Mouse (Mus musculus) lung, embryonic 14.5 days (tissue): ENCODE results near the gene 4930544G11Rik. TPM values are rescaled to one million over a fixed set of nuclear protein-coding genes. Genes with fewer than 3 reads are reported as not detected.
A peak's percentile ranks its signal among the peaks of the same experiment; 100 is the strongest.

ENCODE experiments used
- ATAC-seq: fragments of 200-750 bp; cut with Nextera tagmentation; 2 replicates; pipeline ENCODE4 v1.8.0; 2017; ENCODE audit warnings: mild to moderate bottlenecking, moderate TSS enrichment, moderate library complexity; ENCODE audit not compliant: insufficient read depth
- DNase-seq: peaks from one replicate; pipeline ENCODE4 v3.0.0-alpha.2; 2015
- H3K27ac ChIP-seq: fragments of 300-500 bp; sonication (generic); 2 replicates; pipeline ENCODE4 v1.5.1; 2014; ENCODE audit warnings: low read depth, mild to moderate bottlenecking, moderate library complexity
- H3K27me3 ChIP-seq: fragments of 300-500 bp; sonication (generic); 2 replicates; pipeline ENCODE4 v1.6.1; 2014; ENCODE audit warnings: low read length, control low read depth; ENCODE audit not compliant: insufficient read depth
- H3K36me3 ChIP-seq: fragments of 300-500 bp; sonication (generic); 2 replicates; pipeline ENCODE4 v1.6.1; 2014; ENCODE audit warnings: control low read depth; ENCODE audit not compliant: insufficient read depth
- H3K4me1 ChIP-seq: fragments of 300-500 bp; sonication (generic); 2 replicates; pipeline ENCODE4 v1.6.1; 2014; ENCODE audit warnings: antibody characterized with exemption, control low read depth; ENCODE audit not compliant: insufficient read depth
- H3K4me2 ChIP-seq: fragments of 300-500 bp; sonication (generic); 2 replicates; pipeline ENCODE4 v1.6.1; 2014; ENCODE audit warnings: mild to moderate bottlenecking
- H3K4me3 ChIP-seq: fragments of 300-500 bp; sonication (generic); 2 replicates; pipeline ENCODE4 v1.5.1; 2014; ENCODE audit warnings: low read depth, low read length
- H3K9ac ChIP-seq: fragments of 300-500 bp; sonication (generic); 2 replicates; pipeline ENCODE4 v1.6.1; 2014
- H3K9me3 ChIP-seq: fragments of 300-500 bp; sonication (generic); 2 replicates; pipeline ENCODE4 v1.6.1; 2016; ENCODE audit warnings: low read depth, low read length, control low read depth
- CTCF ChIP-seq: IDR thresholded peaks from 2 replicates; pipeline ENCODE4 v1.5.1; 2016; ENCODE audit warnings: antibody characterized with exemption, low read depth
- WGBS: fragments of 180-500 bp; shearing (Covaris S2); extraction: QIAGEN DNeasy Blood & Tissue Kit; methylation state at CpG from one replicate; pipeline ENCODE4 v1.1.7; 2014; 5-methylcytosine and 5-hydroxymethylcytosine counted together
- polyA plus RNA-seq: library from polyadenylated mRNA; unstranded; fragments of >200 nt; fragmentation: Nextera tagmentation; extraction: Ambion mirVana; gene quantifications from 2 replicates; pipeline ENCODE4 v1.2.1, GENCODE M21; 2014

4930544G11Rik gene
- polyA plus RNA-seq, 1 experiment from 2014 or later = not detected

GRCm38 (mm10) chr6:65932776-65933175 lies 19.6 kb upstream of the 4930544G11Rik start:
- WGBS = 70% methylated on average over 1 of the region's 1 CpGs
- no peaks in the 10 kb centered on the region for H3K9me3 ChIP-seq
- no peak overlapping the region for H3K4me2 ChIP-seq
- H3K4me3 ChIP-seq = no peak overlapping the region
- no peak for TF ChIP-seq CTCF
- DNase-seq (no peak), ATAC-seq (no peak)
- no peak overlapping the region for H3K9ac ChIP-seq
- H3K4me1 ChIP-seq = 0 out of 2 replicates have a peak, but pooled peaks cover 4% of the 10 kb centered on the region
- no peaks in the 10 kb centered on the region for H3K27me3 ChIP-seq
- H3K27ac ChIP-seq = no peak overlapping the region
- H3K36me3 ChIP-seq = peaks cover 16% of the 10 kb centered on the region; the same call in 1 of the 2 replicates

DNA sequence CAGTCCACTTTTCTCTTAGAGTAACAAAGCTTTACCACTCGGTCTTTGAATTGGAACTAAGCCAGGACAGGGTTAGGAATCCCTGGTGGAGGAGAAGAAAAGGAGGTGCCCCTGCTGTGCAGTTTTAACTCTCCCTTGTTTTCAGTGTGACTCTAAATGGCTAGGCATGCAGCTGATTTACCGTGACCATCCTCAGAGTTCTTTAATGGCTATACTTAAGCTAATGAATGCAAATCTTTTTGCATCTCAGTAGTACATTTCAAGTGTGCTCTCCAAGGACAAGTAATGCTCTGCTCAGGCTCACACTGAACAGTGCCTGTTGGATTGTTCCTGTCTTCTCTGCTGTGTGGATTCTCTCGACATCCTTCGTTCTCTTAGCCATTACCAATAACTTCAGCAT lies 19.2 kb upstream of the 4930544G11Rik start:
- no peaks in the 10 kb centered on the region for H3K27me3 ChIP-seq
- DNase-seq = no peak
- TF ChIP-seq CTCF = no peak

DNA sequence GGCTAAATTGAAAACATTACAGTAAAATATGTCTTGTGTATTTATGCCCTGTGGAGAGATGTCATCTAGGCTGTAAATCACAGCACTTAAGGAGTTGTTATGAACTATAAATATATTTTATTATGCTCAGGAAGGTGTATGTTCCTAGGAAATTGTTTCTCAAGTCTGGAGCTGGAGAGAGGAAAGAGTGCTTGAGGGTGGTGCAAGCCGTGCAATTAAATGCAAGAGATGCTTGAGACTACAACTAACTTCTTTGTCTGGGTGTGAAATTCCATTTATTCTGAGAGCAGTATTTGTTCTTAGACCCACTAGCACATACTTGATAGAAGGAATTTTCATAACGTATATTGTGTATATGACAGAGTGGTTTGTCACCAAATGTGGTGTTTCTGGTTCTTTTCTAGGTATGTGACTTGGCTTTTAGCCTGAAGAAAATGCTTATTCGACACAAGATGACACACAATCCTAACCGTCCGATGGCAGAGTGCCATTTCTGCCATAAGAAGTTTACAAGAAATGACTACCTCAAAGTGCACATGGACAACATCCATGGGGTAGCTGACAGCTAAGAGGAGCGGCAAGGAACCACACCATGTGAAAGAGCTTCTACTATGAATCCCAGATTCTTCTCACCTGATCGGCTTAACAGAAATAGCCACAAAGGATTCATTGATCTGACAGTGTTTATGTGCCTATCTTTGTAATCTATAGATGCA lies 16.7 kb upstream of the 4930544G11Rik start:
- DNase-seq (peak; percentile 80), ATAC-seq (peak; percentile 81)
- WGBS = 39% methylated on average over 7 of the region's 7 CpGs
- no peak overlapping the region for H3K4me2 ChIP-seq
- no peaks in the 10 kb centered on the region for H3K9me3 ChIP-seq
- no peaks in the 10 kb centered on the region for H3K27me3 ChIP-seq
- H3K4me3 ChIP-seq = no peak overlapping the region
- no peak overlapping the region for H3K9ac ChIP-seq
- no peak overlapping the region for H3K27ac ChIP-seq
- no peak for TF ChIP-seq CTCF
- 0 out of 2 replicates have a peak, but pooled peaks cover 4% of the 10 kb centered on the region for H3K4me1 ChIP-seq
- peaks cover 11% of the 10 kb centered on the region; the same call in 1 of the 2 replicates for H3K36me3 ChIP-seq

More for the DNA sequence above, 19.2 kb upstream of the 4930544G11Rik start:
- 58% methylated on average over 4 of the region's 4 CpGs for WGBS
- no peak for ATAC-seq
- no peak overlapping the region for H3K4me3 ChIP-seq
- H3K4me2 ChIP-seq = no peak overlapping the region
- peaks cover 17% of the 10 kb centered on the region; the same call in 1 of the 2 replicates for H3K36me3 ChIP-seq
- H3K4me1 ChIP-seq = 0 out of 2 replicates have a peak, but pooled peaks cover 4% of the 10 kb centered on the region
- H3K9me3 ChIP-seq = no peaks in the 10 kb centered on the region
- H3K9ac ChIP-seq = no peak overlapping the region
- H3K27ac ChIP-seq = no peak overlapping the region

DNA sequence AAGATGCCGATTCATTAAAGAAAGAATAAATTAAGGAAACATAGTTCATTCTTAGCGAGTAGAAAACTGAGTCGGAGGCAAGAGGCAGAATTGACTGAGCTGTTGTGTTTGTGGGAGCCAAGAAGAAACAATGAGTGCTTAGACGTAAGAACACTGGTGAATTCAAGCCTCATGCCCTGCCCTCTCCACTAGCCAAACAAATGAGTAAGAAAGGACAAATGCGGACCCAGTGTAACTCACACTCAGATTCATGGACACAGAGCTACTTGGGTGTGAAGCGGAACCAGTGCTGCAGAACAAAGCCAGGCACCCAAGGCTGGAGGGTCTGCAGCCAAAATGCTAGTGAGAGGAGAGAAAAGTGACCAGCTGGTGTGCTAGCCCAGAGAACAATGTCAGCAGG lies 1.9 kb upstream of the 4930544G11Rik start:
- ATAC-seq (no peak), DNase-seq (no peak)
- no peaks in the 10 kb centered on the region for H3K4me1 ChIP-seq
- H3K9ac ChIP-seq = no peak overlapping the region
- H3K9me3 ChIP-seq = no peaks in the 10 kb centered on the region
- H3K4me2 ChIP-seq = no peak overlapping the region
- TF ChIP-seq CTCF = no peak
- no peak overlapping the region for H3K4me3 ChIP-seq
- H3K27me3 ChIP-seq = no peaks in the 10 kb centered on the region
- no peak overlapping the region for H3K27ac ChIP-seq
- no peaks in the 10 kb centered on the region for H3K36me3 ChIP-seq
- WGBS = 78% methylated on average over 6 of the region's 6 CpGs

GRCm38 (mm10) chr6:65969386-65970111 lies 17.1 kb downstream of the 4930544G11Rik start:
- no peak overlapping the region for H3K9ac ChIP-seq
- no peak for ATAC-seq
- H3K9me3 ChIP-seq = no peaks in the 10 kb centered on the region
- no peaks in the 10 kb centered on the region for H3K27me3 ChIP-seq
- DNase-seq = no peak
- H3K4me1 ChIP-seq = no peaks in the 10 kb centered on the region
- no peak for TF ChIP-seq CTCF
- 57% methylated on average over 6 of the region's 6 CpGs for WGBS
- no peak overlapping the region for H3K4me2 ChIP-seq
- H3K36me3 ChIP-seq = no peaks in the 10 kb centered on the region
- H3K27ac ChIP-seq = no peak overlapping the region
- H3K4me3 ChIP-seq = no peak overlapping the region

GRCm38 (mm10) chr6:65970410-65970809 lies 18.0 kb downstream of the 4930544G11Rik start:
- ATAC-seq (no peak), DNase-seq (peak; percentile 8)
- Histone ChIP-seq H3K9me3 (no peaks in the 10 kb centered on the region), H3K4me1 (no peaks in the 10 kb centered on the region), H3K36me3 (no peaks in the 10 kb centered on the region), H3K4me3 (no peak overlapping the region), H3K27me3 (no peaks in the 10 kb centered on the region), H3K27ac (no peak overlapping the region), H3K9ac (no peak overlapping the region), H3K4me2 (no peak overlapping the region)
- 79% methylated on average over 9 of the region's 9 CpGs for WGBS
- no peak for TF ChIP-seq CTCF

- no peak for TF ChIP-seq CTCF
- no peak overlapping the region for H3K4me2 ChIP-seq
- no peaks in the 10 kb centered on the region for H3K4me1 ChIP-seq
- no peak for ATAC-seq
- no peaks in the 10 kb centered on the region for H3K27me3 ChIP-seq
- H3K9me3 ChIP-seq = no peaks in the 10 kb centered on the region
- H3K36me3 ChIP-seq = no peaks in the 10 kb centered on the region
- H3K27ac ChIP-seq = no peak overlapping the region
- DNase-seq = no peak
- no peak overlapping the region for H3K9ac ChIP-seq
- no peak overlapping the region for H3K4me3 ChIP-seq
- 54% methylated on average over 3 of the region's 3 CpGs for WGBS
Observed at GRCm38 (mm10) chr6:65992081-65992480, 39.7 kb downstream of the 4930544G11Rik start.
